Mouse (Mus musculus): Measurements from ENCODE around the gene Pou5f1. TPM values are rescaled to one million over a fixed set of nuclear protein-coding genes. Genes with fewer than 3 reads are reported as not detected.
"Not testable (repeated sequence)": the region's sequence is repeated elsewhere in the genome, so short reads cannot be mapped to it uniquely, and the experiment has no call there.

Pou5f1 gene
- polyA plus RNA-seq, 1 experiment from 2014 or later, result not detected

GRCm38 (mm10) chr17:35507556-35508260 is 1.9 kb downstream of the Pou5f1 start:
- H3K4me2 ChIP-seq, result no peak overlapping the region
- H3K4me3 ChIP-seq (ENCODE audit: low read depth, low read length), result no peak overlapping the region
- no peaks in the 10 kb centered on the region; the same call in 1 of the 2 replicates for H3K36me3 ChIP-seq (ENCODE audit: control insufficient read depth, insufficient read depth, low read length)
- WGBS (ENCODE audit: insufficient replicate concordance), result 17% methylated on average over 13 of the region's 13 CpGs
- H3K4me1 ChIP-seq (ENCODE audit: control insufficient read depth, insufficient read depth, low read length), result no peaks in the 10 kb centered on the region
- peaks cover 52% of the 10 kb centered on the region for H3K27me3 ChIP-seq (ENCODE audit: control insufficient read depth, insufficient read depth, low read length)
- no peak for ATAC-seq (replicated peaks; ENCODE audit: insufficient number of reproducible peaks, low FRiP score, low TSS enrichment)
- no peak overlapping the region for H3K27ac ChIP-seq (ENCODE audit: low read depth, low read length)
- H3K9ac ChIP-seq (ENCODE audit: low read depth, low read length), result no peak overlapping the region
- H3K9me3 ChIP-seq (replicated peaks; ENCODE audit: control insufficient read depth, low read length), result no peaks in the 10 kb centered on the region

- H3K4me1 ChIP-seq (ENCODE audit: control insufficient read depth, insufficient read depth, low read length); H3K9me3 ChIP-seq (replicated peaks; ENCODE audit: control insufficient read depth, low read length); H3K27ac ChIP-seq (ENCODE audit: low read depth, low read length); H3K4me2 ChIP-seq; ATAC-seq (replicated peaks; ENCODE audit: insufficient number of reproducible peaks, low FRiP score, low TSS enrichment); H3K36me3 ChIP-seq (ENCODE audit: control insufficient read depth, insufficient read depth, low read length); H3K4me3 ChIP-seq (ENCODE audit: low read depth, low read length); H3K9ac ChIP-seq (ENCODE audit: low read depth, low read length): not testable (repeated sequence)
- peaks cover 52% of the 10 kb centered on the region for H3K27me3 ChIP-seq (ENCODE audit: control insufficient read depth, insufficient read depth, low read length)
- WGBS (ENCODE audit: insufficient replicate concordance), result 44% methylated on average over 5 of the region's 5 CpGs
Measured at GRCm38 (mm10) chr17:35508279-35508678, 2.5 kb downstream of the Pou5f1 start.

- Histone ChIP-seq H3K4me1 (ENCODE audit: control insufficient read depth, insufficient read depth, low read length) (no peaks in the 10 kb centered on the region; the same call in 1 of the 2 replicates), H3K36me3 (ENCODE audit: control insufficient read depth, insufficient read depth, low read length) (no peaks in the 10 kb centered on the region; the same call in 1 of the 2 replicates), H3K27me3 (ENCODE audit: control insufficient read depth, insufficient read depth, low read length) (peaks cover 45% of the 10 kb centered on the region), H3K9ac (ENCODE audit: low read depth, low read length) (no peak overlapping the region), H3K4me2 (no peak overlapping the region), H3K9me3 (replicated peaks; ENCODE audit: control insufficient read depth, low read length) (no peaks in the 10 kb centered on the region), H3K4me3 (ENCODE audit: low read depth, low read length) (no peak overlapping the region), H3K27ac (ENCODE audit: low read depth, low read length) (no peak overlapping the region)
- no peak for ATAC-seq (replicated peaks; ENCODE audit: insufficient number of reproducible peaks, low FRiP score, low TSS enrichment)
- 24% methylated on average over 8 of the region's 8 CpGs for WGBS (ENCODE audit: insufficient replicate concordance)
Measured at GRCm38 (mm10) chr17:35509284-35509683, 3.5 kb downstream of the Pou5f1 start.

GRCm38 (mm10) chr17:35512916-35513626 is 7.3 kb downstream of the Pou5f1 start:
- 89% methylated on average over 7 of the region's 7 CpGs for WGBS (ENCODE audit: insufficient replicate concordance)
- H3K4me2 ChIP-seq, result no peak overlapping the region
- H3K27me3 ChIP-seq (ENCODE audit: control insufficient read depth, insufficient read depth, low read length), result peaks cover 7% of the 10 kb centered on the region
- no peaks in the 10 kb centered on the region for H3K9me3 ChIP-seq (replicated peaks; ENCODE audit: control insufficient read depth, low read length)
- no peaks in the 10 kb centered on the region; the same call in 1 of the 2 replicates for H3K36me3 ChIP-seq (ENCODE audit: control insufficient read depth, insufficient read depth, low read length)
- H3K4me3 ChIP-seq (ENCODE audit: low read depth, low read length), result no peak overlapping the region
- H3K27ac ChIP-seq (ENCODE audit: low read depth, low read length), result no peak overlapping the region
- no peak for ATAC-seq (replicated peaks; ENCODE audit: insufficient number of reproducible peaks, low FRiP score, low TSS enrichment)
- H3K4me1 ChIP-seq (ENCODE audit: control insufficient read depth, insufficient read depth, low read length), result peaks cover 18% of the 10 kb centered on the region
- no peak overlapping the region for H3K9ac ChIP-seq (ENCODE audit: low read depth, low read length)

- Histone ChIP-seq H3K4me3 (ENCODE audit: low read depth, low read length) (no peak overlapping the region), H3K4me2 (no peak overlapping the region), H3K27ac (ENCODE audit: low read depth, low read length) (no peak overlapping the region), H3K9me3 (replicated peaks; ENCODE audit: control insufficient read depth, low read length) (no peaks in the 10 kb centered on the region), H3K27me3 (ENCODE audit: control insufficient read depth, insufficient read depth, low read length) (peaks cover 3% of the 10 kb centered on the region; the same call in 1 of the 2 replicates), H3K9ac (ENCODE audit: low read depth, low read length) (no peak overlapping the region), H3K36me3 (ENCODE audit: control insufficient read depth, insufficient read depth, low read length) (no peaks in the 10 kb centered on the region; the same call in 1 of the 2 replicates), H3K4me1 (ENCODE audit: control insufficient read depth, insufficient read depth, low read length) (peaks cover 18% of the 10 kb centered on the region)
- WGBS (ENCODE audit: insufficient replicate concordance), result 13% methylated on average over 2 of the region's 2 CpGs
- ATAC-seq (replicated peaks; ENCODE audit: insufficient number of reproducible peaks, low FRiP score, low TSS enrichment), result no peak
Measured at GRCm38 (mm10) chr17:35513886-35514285, 8.1 kb downstream of the Pou5f1 start.

GRCm38 (mm10) chr17:35514756-35515155 is 8.9 kb downstream of the Pou5f1 start:
- Histone ChIP-seq H3K4me2 (peak overlapping the region; percentile 90), H3K36me3 (ENCODE audit: control insufficient read depth, insufficient read depth, low read length) (no peaks in the 10 kb centered on the region; the same call in 1 of the 2 replicates), H3K4me1 (ENCODE audit: control insufficient read depth, insufficient read depth, low read length) (peaks cover 18% of the 10 kb centered on the region), H3K9ac (ENCODE audit: low read depth, low read length) (peak overlapping the region; percentile 46; the same call in 1 of the 2 replicates), H3K27me3 (ENCODE audit: control insufficient read depth, insufficient read depth, low read length) (no peaks in the 10 kb centered on the region), H3K27ac (ENCODE audit: low read depth, low read length) (no peak overlapping the region), H3K9me3 (replicated peaks; ENCODE audit: control insufficient read depth, low read length) (no peaks in the 10 kb centered on the region), H3K4me3 (ENCODE audit: low read depth, low read length) (no peak overlapping the region)
- 51% methylated on average over 6 of the region's 6 CpGs for WGBS (ENCODE audit: insufficient replicate concordance)
- no peak for ATAC-seq (replicated peaks; ENCODE audit: insufficient number of reproducible peaks, low FRiP score, low TSS enrichment)

GRCm38 (mm10) chr17:35515911-35516640 is 10.3 kb downstream of the Pou5f1 start:
- Histone ChIP-seq H3K27me3 (ENCODE audit: control insufficient read depth, insufficient read depth, low read length) (no peaks in the 10 kb centered on the region), H3K27ac (ENCODE audit: low read depth, low read length) (no peak overlapping the region), H3K9me3 (replicated peaks; ENCODE audit: control insufficient read depth, low read length) (no peaks in the 10 kb centered on the region), H3K4me2 (peak overlapping the region; percentile 90), H3K4me1 (ENCODE audit: control insufficient read depth, insufficient read depth, low read length) (peaks cover 18% of the 10 kb centered on the region), H3K4me3 (ENCODE audit: low read depth, low read length) (peak overlapping the region; percentile 70), H3K9ac (ENCODE audit: low read depth, low read length) (peak overlapping the region; percentile 72), H3K36me3 (ENCODE audit: control insufficient read depth, insufficient read depth, low read length) (no peaks in the 10 kb centered on the region; the same call in 1 of the 2 replicates)
- ATAC-seq (replicated peaks; ENCODE audit: insufficient number of reproducible peaks, low FRiP score, low TSS enrichment), result no peak
- 10% methylated on average over 25 of the region's 25 CpGs for WGBS (ENCODE audit: insufficient replicate concordance)
